Mouse (Mus musculus) kidney, embryonic 16.5 days (tissue): ENCODE data around the gene Phyhd1. TPM values are rescaled to one million over a fixed set of nuclear protein-coding genes. Genes with fewer than 3 reads are reported as not detected.

Source experiments
- ATAC-seq: fragments of 200-750 bp; cut with Nextera tagmentation; 2 replicates; pipeline ENCODE4 v1.8.0; 2017; ENCODE audit warnings: moderate TSS enrichment; ENCODE audit not compliant: low FRiP score, low TSS enrichment
- H3K27ac ChIP-seq: fragments of 300-500 bp; sonication (generic); 2 replicates; pipeline ENCODE4 v1.5.1; 2014; ENCODE audit warnings: low read length
- H3K27me3 ChIP-seq: fragments of 300-500 bp; sonication (generic); 2 replicates; pipeline ENCODE4 v1.6.1; 2014; ENCODE audit warnings: low read length, control low read depth, mixed read lengths; ENCODE audit not compliant: insufficient read depth
- H3K36me3 ChIP-seq: fragments of 300-500 bp; sonication (generic); 2 replicates; pipeline ENCODE4 v1.6.1; 2014; ENCODE audit warnings: low read length, control low read depth, mixed read lengths; ENCODE audit not compliant: insufficient read depth
- H3K4me1 ChIP-seq: fragments of 300-500 bp; sonication (generic); 2 replicates; pipeline ENCODE4 v1.6.1; 2014; ENCODE audit warnings: low read length, control low read depth, mixed read lengths; ENCODE audit not compliant: insufficient read depth
- H3K4me2 ChIP-seq: fragments of 300-500 bp; sonication (generic); replicated peaks from 2 replicates; pipeline ENCODE4 v1.6.1; 2014; ENCODE audit warnings: low read depth, low read length
- H3K4me3 ChIP-seq: fragments of 300-500 bp; sonication (generic); 2 replicates; pipeline ENCODE4 v1.5.1; 2014; ENCODE audit warnings: mild to moderate bottlenecking, low read length
- H3K9ac ChIP-seq: fragments of 300-500 bp; sonication (generic); replicated peaks from 2 replicates; pipeline ENCODE4 v1.6.1; 2014; ENCODE audit warnings: low read length
- H3K9me3 ChIP-seq: fragments of 300-500 bp; sonication (generic); 2 replicates; pipeline ENCODE4 v1.6.1; 2016; ENCODE audit warnings: low read length, control low read depth
- WGBS: fragments of 180-500 bp; shearing (Covaris S2); extraction: QIAGEN DNeasy Blood & Tissue Kit; methylation state at CpG from one replicate; pipeline ENCODE4 v1.1.7; 2014; 5-methylcytosine and 5-hydroxymethylcytosine counted together
- polyA plus RNA-seq: library from polyadenylated mRNA; unstranded; fragments of >200 nt; fragmentation: Nextera tagmentation; extraction: Ambion mirVana; gene quantifications from 2 replicates; pipeline ENCODE4 v1.2.1, GENCODE M21; 2015

Phyhd1 gene
- polyA plus RNA-seq, 1 experiment from 2014 or later, result 16.0 TPM

GRCm38 (mm10) chr2:30281651-30282050, 15.6 kb downstream of the Phyhd1 start:
- Histone ChIP-seq H3K4me1 (peaks cover 10% of the 10 kb centered on the region), H3K4me2 (no peak overlapping the region), H3K4me3 (no peak overlapping the region), H3K9ac (no peak overlapping the region), H3K36me3 (no peaks in the 10 kb centered on the region), H3K27me3 (no peaks in the 10 kb centered on the region), H3K9me3 (no peaks in the 10 kb centered on the region), H3K27ac (no peak overlapping the region)
- WGBS, result 71% methylated on average over 3 of the region's 3 CpGs
- no peak for ATAC-seq

GRCm38 (mm10) chr2:30283193-30283592, 17.2 kb downstream of the Phyhd1 start:
- Histone ChIP-seq H3K4me2 (no peak overlapping the region), H3K27ac (no peak overlapping the region), H3K36me3 (no peaks in the 10 kb centered on the region), H3K4me1 (peaks cover 23% of the 10 kb centered on the region), H3K9ac (no peak overlapping the region), H3K4me3 (no peak overlapping the region), H3K9me3 (no peaks in the 10 kb centered on the region), H3K27me3 (no peaks in the 10 kb centered on the region)
- no peak for ATAC-seq
- WGBS, result 88% methylated on average over 2 of the region's 2 CpGs

- ATAC-seq, result no peak
- H3K9me3 ChIP-seq, result no peaks in the 10 kb centered on the region
These were observed 19.0 kb downstream of the Phyhd1 start for GRCm38 (mm10) chr2:30285004-30285403.

GRCm38 (mm10) chr2:30285416-30286181, 19.6 kb downstream of the Phyhd1 start:
- ATAC-seq, result peak; percentile 72
- Histone ChIP-seq H3K4me3 (peak overlapping the region; percentile 99), H3K9me3 (no peaks in the 10 kb centered on the region), H3K9ac (peak overlapping the region; percentile 81), H3K36me3 (no peaks in the 10 kb centered on the region), H3K4me1 (peaks cover 23% of the 10 kb centered on the region), H3K27ac (no peak overlapping the region), H3K27me3 (no peaks in the 10 kb centered on the region), H3K4me2 (peak overlapping the region; percentile 94)
- WGBS, result 15% methylated on average over 37 of the region's 38 CpGs

More at GRCm38 (mm10) chr2:30285004-30285403, 19.0 kb downstream of the Phyhd1 start:
- H3K9ac ChIP-seq, result peak overlapping the region; percentile 81; the same call in 1 of the 2 replicates
- peak overlapping the region; percentile 94 for H3K4me2 ChIP-seq
- 95% methylated on average over 5 of the region's 5 CpGs for WGBS
- H3K27ac ChIP-seq, result no peak overlapping the region
- H3K36me3 ChIP-seq, result no peaks in the 10 kb centered on the region
- no peaks in the 10 kb centered on the region for H3K27me3 ChIP-seq
- H3K4me1 ChIP-seq, result peaks cover 23% of the 10 kb centered on the region
- peak overlapping the region; percentile 99 for H3K4me3 ChIP-seq

GRCm38 (mm10) chr2:30286192-30287026, 20.4 kb downstream of the Phyhd1 start, which contains the start of the genes Dolk and Nup188:
Dolk (minus strand) TSS chr2:30286334.
Nup188 (plus strand) TSS chr2:30286397.
- under 1% methylated on average over 66 of the region's 68 CpGs for WGBS
- Histone ChIP-seq H3K27me3 (no peaks in the 10 kb centered on the region), H3K36me3 (no peaks in the 10 kb centered on the region), H3K9ac (peak within 1 kb of the TSS; percentile 96), H3K9me3 (no peaks in the 10 kb centered on the region), H3K4me1 (peaks cover 23% of the 10 kb centered on the region), H3K27ac (peak within 1 kb of the TSS; percentile 73), H3K4me3 (peak within 1 kb of the TSS; percentile 99), H3K4me2 (peak within 1 kb of the TSS; percentile 94)
- ATAC-seq, result peak; percentile 94

GRCm38 (mm10) chr2:30287027-30287373, 21.0 kb downstream of the Phyhd1 start:
- Histone ChIP-seq H3K4me1 (peaks cover 23% of the 10 kb centered on the region), H3K27ac (peak overlapping the region; percentile 73), H3K9ac (peak overlapping the region; percentile 96), H3K4me3 (peak overlapping the region; percentile 99), H3K4me2 (peak overlapping the region; percentile 80), H3K9me3 (no peaks in the 10 kb centered on the region), H3K36me3 (no peaks in the 10 kb centered on the region), H3K27me3 (no peaks in the 10 kb centered on the region)
- under 1% methylated on average over 10 of the region's 10 CpGs for WGBS
- no peak for ATAC-seq

- ATAC-seq, result no peak
- H3K4me1 ChIP-seq, result no peaks in the 10 kb centered on the region
- H3K27me3 ChIP-seq, result no peaks in the 10 kb centered on the region
- no peak overlapping the region for H3K9ac ChIP-seq
- H3K4me2 ChIP-seq, result no peak overlapping the region
- no peak overlapping the region for H3K27ac ChIP-seq
- H3K36me3 ChIP-seq, result peaks cover 56% of the 10 kb centered on the region
- H3K9me3 ChIP-seq, result no peaks in the 10 kb centered on the region
- no peak overlapping the region for H3K4me3 ChIP-seq
- WGBS, result 81% methylated on average over 3 of the region's 3 CpGs
These were observed 33.5 kb downstream of the Phyhd1 start for GRCm38 (mm10) chr2:30299525-30299924.

- H3K4me3 ChIP-seq, result no peak overlapping the region
- H3K36me3 ChIP-seq, result peaks cover 61% of the 10 kb centered on the region
- H3K27ac ChIP-seq, result no peak overlapping the region
- ATAC-seq, result no peak
- H3K4me2 ChIP-seq, result no peak overlapping the region
- H3K4me1 ChIP-seq, result no peaks in the 10 kb centered on the region
- WGBS, result 89% methylated on average over 5 of the region's 5 CpGs
- H3K9ac ChIP-seq, result no peak overlapping the region
- no peaks in the 10 kb centered on the region for H3K27me3 ChIP-seq
- no peaks in the 10 kb centered on the region for H3K9me3 ChIP-seq
These were observed 34.0 kb downstream of the Phyhd1 start for GRCm38 (mm10) chr2:30299966-30300365.

- Histone ChIP-seq H3K36me3 (peaks cover 82% of the 10 kb centered on the region), H3K9me3 (no peaks in the 10 kb centered on the region), H3K27me3 (no peaks in the 10 kb centered on the region), H3K4me3 (no peak overlapping the region), H3K4me2 (no peak overlapping the region), H3K27ac (no peak overlapping the region), H3K4me1 (no peaks in the 10 kb centered on the region), H3K9ac (no peak overlapping the region)
- no peak for ATAC-seq
- WGBS, result 93% methylated on average over 7 of the region's 7 CpGs
These were observed 40.1 kb downstream of the Phyhd1 start for GRCm38 (mm10) chr2:30306087-30306486.
